Mouse (Mus musculus): ENCODE measurements at regions not wholly inside any gene's neighbourhood (a gene's known extent, or its start where the extent isn't known, plus 50 kb on each side); places are given as distances from the start of the nearest gene placed in this dataset.

DNA sequence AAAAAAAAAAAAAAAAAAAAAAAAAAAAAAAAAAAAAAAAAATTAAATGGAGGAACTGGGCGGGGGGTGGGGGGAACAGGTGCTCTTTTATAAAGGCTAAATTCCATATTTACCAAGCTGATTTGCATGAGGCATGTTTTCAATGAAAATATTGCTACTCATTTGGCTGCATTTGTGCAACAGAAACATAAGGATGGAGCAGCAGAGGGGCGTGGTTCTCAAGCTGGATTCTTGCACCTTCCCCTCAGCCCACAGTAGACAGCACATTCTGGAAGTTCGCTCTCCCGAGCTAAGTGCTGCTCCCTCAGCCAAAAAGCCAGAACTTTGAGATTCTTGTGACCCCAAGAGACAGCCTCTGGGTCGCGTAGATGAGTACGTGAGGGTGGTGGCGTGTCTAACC lies 201.8 kb downstream of the Cdca7 start:
- no peak overlapping the region for H3K4me3 ChIP-seq (ENCODE audit: low read depth, low read length)
- no peaks in the 10 kb centered on the region for H3K9me3 ChIP-seq (ENCODE audit: control insufficient read depth, low read length)
- no peaks in the 10 kb centered on the region for H3K4me1 ChIP-seq (ENCODE audit: control insufficient read depth, insufficient read depth, low read length)
- H3K27me3 ChIP-seq (ENCODE audit: control insufficient read depth, insufficient read depth, low read length): no peaks in the 10 kb centered on the region
- WGBS: 89% methylated on average over 8 of the region's 8 CpGs
- no peak overlapping the region for H3K9ac ChIP-seq (replicated peaks; ENCODE audit: low read depth, low read length)
- no peaks in the 10 kb centered on the region for H3K36me3 ChIP-seq (ENCODE audit: control insufficient read depth, insufficient read depth, low read length)
- ATAC-seq (ENCODE audit: low read depth): no peak
- H3K27ac ChIP-seq (ENCODE audit: low read depth, low read length): no peak overlapping the region
- H3K4me2 ChIP-seq (ENCODE audit: low read depth, low read length): no peak overlapping the region

DNA sequence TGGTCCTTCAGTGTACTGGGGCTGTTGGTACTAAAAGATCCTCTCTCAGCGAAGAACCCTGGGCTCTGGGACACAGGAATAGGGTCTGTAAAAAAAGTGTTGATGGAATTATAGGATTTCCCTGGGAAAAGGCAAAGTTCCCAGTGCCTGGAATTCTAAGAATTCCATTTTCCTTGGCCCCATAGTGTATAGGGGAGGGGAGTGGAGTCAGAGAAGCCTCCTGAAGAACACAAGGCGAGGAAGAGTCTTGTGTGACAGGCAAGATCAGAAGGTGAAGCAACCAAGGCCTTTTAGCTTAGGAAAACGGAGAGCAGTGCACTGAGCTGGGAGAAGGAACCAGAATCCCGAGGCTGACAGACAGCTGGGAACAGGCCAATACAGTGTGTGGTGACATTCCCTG lies 212.1 kb downstream of the Cdca7 start:
- no peak overlapping the region for H3K27ac ChIP-seq (ENCODE audit: low read depth, low read length)
- 82% methylated on average over 4 of the region's 4 CpGs for WGBS
- H3K4me3 ChIP-seq (ENCODE audit: low read depth, low read length): no peak overlapping the region
- no peak overlapping the region for H3K9ac ChIP-seq (replicated peaks; ENCODE audit: low read depth, low read length)
- no peaks in the 10 kb centered on the region for H3K4me1 ChIP-seq (ENCODE audit: control insufficient read depth, insufficient read depth, low read length)
- no peaks in the 10 kb centered on the region; the same call in 1 of the 2 replicates for H3K9me3 ChIP-seq (ENCODE audit: control insufficient read depth, low read length)
- no peak overlapping the region for H3K4me2 ChIP-seq (ENCODE audit: low read depth, low read length)
- no peaks in the 10 kb centered on the region for H3K36me3 ChIP-seq (ENCODE audit: control insufficient read depth, insufficient read depth, low read length)
- ATAC-seq (ENCODE audit: low read depth): no peak
- no peaks in the 10 kb centered on the region for H3K27me3 ChIP-seq (ENCODE audit: control insufficient read depth, insufficient read depth, low read length)

DNA sequence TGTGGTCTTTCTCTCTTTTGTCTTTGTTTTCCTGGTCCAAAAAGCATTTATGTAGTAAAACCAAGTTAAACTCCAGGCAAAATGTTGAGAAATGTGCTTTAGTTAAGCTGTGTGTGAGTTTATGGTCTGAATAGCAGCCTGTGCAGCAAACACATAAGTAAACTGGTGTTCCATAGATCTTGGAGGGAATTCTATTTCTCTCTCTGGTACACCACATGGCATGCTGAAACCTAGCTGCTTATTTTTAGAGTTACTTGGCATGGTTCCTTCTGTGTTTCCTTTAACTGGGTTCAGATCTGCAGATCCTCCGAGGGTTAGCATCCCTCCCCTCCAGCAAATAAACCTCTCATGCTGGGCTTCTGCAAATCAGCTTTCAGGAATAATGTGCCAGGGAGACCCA lies 225.1 kb downstream of the Cdca7 start:
- WGBS: 39% methylated on average over 1 of the region's 1 CpGs
- peaks cover 6% of the 10 kb centered on the region for H3K27me3 ChIP-seq (ENCODE audit: control insufficient read depth, insufficient read depth, low read length)
- ATAC-seq (ENCODE audit: low read depth): no peak

GRCm38 (mm10) chr2:72703238-72703637 lies 227.3 kb downstream of the Cdca7 start:
- 82% methylated on average over 11 of the region's 11 CpGs for WGBS
- Histone ChIP-seq H3K36me3 (ENCODE audit: control insufficient read depth, insufficient read depth, low read length) (no peaks in the 10 kb centered on the region), H3K27me3 (ENCODE audit: control insufficient read depth, insufficient read depth, low read length) (peaks cover 12% of the 10 kb centered on the region)

More for the DNA sequence above, 225.1 kb downstream of the Cdca7 start:
- H3K9ac ChIP-seq (replicated peaks; ENCODE audit: low read depth, low read length): no peak overlapping the region
- no peaks in the 10 kb centered on the region for H3K4me1 ChIP-seq (ENCODE audit: control insufficient read depth, insufficient read depth, low read length)
- no peak overlapping the region for H3K4me3 ChIP-seq (ENCODE audit: low read depth, low read length)
- no peak overlapping the region for H3K4me2 ChIP-seq (ENCODE audit: low read depth, low read length)
- no peaks in the 10 kb centered on the region for H3K36me3 ChIP-seq (ENCODE audit: control insufficient read depth, insufficient read depth, low read length)
- no peaks in the 10 kb centered on the region for H3K9me3 ChIP-seq (ENCODE audit: control insufficient read depth, low read length)
- no peak overlapping the region for H3K27ac ChIP-seq (ENCODE audit: low read depth, low read length)

DNA sequence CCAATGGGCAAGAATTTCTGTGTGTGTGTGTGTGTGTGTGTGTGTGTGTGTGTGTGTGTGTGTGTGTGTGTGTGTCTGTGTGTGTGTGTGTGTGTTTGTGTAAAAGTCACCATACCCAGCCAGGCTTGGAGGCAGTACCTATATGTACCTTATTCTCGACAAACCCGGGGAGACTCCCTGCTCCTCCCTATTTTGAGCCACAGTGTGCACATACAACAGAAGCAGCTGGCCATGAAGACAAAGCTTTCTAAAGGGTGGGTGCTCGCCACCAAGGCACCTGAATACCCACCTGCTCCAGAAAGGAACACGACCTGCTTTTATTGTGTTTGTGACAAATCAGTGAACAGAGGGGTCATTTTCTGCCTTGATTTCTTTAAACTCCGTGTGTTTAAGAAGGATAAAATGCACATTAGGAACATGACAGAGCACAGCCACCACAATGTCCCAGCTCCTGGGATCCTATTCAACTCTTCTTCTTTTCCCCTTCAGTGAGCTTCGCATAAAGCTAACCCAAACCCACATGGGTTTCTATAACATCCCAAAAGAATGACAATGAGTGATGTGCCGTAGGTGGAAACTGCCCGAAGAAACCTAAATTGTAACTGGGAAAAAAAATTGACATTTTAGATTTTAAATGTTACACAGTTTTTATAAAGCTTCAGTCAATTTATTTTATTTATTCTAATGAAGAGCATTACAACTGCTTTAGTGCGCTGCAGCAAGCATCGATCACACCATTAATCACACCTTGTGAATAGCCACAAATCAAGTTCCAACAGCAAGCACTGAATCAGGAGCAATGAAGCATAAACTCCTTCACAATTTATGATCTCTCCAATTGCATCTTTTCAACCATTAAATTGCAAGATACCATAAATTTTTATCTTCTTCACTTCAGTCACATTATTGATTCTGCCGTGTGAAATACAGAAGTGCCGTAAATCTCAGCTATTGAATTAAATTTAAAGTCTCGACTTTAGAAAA lies 232.0 kb downstream of the Cdca7 start:
- H3K4me2 ChIP-seq (ENCODE audit: low read depth, low read length): no peak overlapping the region
- no peaks in the 10 kb centered on the region; the same call in 1 of the 2 replicates for H3K4me1 ChIP-seq (ENCODE audit: control insufficient read depth, insufficient read depth, low read length)
- H3K36me3 ChIP-seq (ENCODE audit: control insufficient read depth, insufficient read depth, low read length): no peaks in the 10 kb centered on the region
- no peak overlapping the region for H3K4me3 ChIP-seq (ENCODE audit: low read depth, low read length)
- peak; percentile 74 for ATAC-seq (ENCODE audit: low read depth)
- no peak overlapping the region for H3K27ac ChIP-seq (ENCODE audit: low read depth, low read length)
- H3K9me3 ChIP-seq (ENCODE audit: control insufficient read depth, low read length): no peaks in the 10 kb centered on the region
- no peak overlapping the region for H3K9ac ChIP-seq (replicated peaks; ENCODE audit: low read depth, low read length)
- 14% methylated on average over 13 of the region's 13 CpGs for WGBS
- peaks cover 17% of the 10 kb centered on the region for H3K27me3 ChIP-seq (ENCODE audit: control insufficient read depth, insufficient read depth, low read length)

More at GRCm38 (mm10) chr2:72703238-72703637, 227.3 kb downstream of the Cdca7 start:
- no peak for ATAC-seq (ENCODE audit: low read depth)
- H3K4me1 ChIP-seq (ENCODE audit: control insufficient read depth, insufficient read depth, low read length): no peaks in the 10 kb centered on the region; the same call in 1 of the 2 replicates
- H3K27ac ChIP-seq (ENCODE audit: low read depth, low read length): no peak overlapping the region
- H3K9ac ChIP-seq (replicated peaks; ENCODE audit: low read depth, low read length): no peak overlapping the region
- H3K9me3 ChIP-seq (ENCODE audit: control insufficient read depth, low read length): no peaks in the 10 kb centered on the region
- no peak overlapping the region for H3K4me2 ChIP-seq (ENCODE audit: low read depth, low read length)
- no peak overlapping the region for H3K4me3 ChIP-seq (ENCODE audit: low read depth, low read length)

DNA sequence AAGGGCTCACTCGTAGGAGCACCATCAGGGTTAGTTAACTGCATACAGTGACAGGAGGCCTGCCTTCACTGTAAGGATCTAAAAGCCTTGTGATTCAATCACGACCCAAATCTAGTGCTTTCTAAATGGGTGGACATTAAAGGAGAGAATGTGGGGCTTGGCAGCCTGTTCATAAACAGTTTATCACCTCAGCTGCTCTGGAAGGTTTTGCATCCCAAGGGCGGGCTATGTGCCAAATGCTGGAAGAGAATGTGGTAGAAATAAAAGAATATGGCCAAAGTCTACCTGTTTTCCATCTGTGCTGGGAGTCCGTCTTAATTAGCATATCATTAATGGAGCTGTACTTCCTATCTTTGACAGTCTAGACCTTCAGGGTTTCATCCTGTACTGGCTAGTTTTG lies 241.0 kb downstream of the Cdca7 start:
- Histone ChIP-seq H3K9ac (replicated peaks; ENCODE audit: low read depth, low read length) (no peak overlapping the region), H3K36me3 (ENCODE audit: control insufficient read depth, insufficient read depth, low read length) (no peaks in the 10 kb centered on the region), H3K4me2 (ENCODE audit: low read depth, low read length) (no peak overlapping the region), H3K4me3 (ENCODE audit: low read depth, low read length) (no peak overlapping the region), H3K9me3 (ENCODE audit: control insufficient read depth, low read length) (no peaks in the 10 kb centered on the region), H3K4me1 (ENCODE audit: control insufficient read depth, insufficient read depth, low read length) (no peaks in the 10 kb centered on the region), H3K27me3 (ENCODE audit: control insufficient read depth, insufficient read depth, low read length) (0 out of 2 replicates have a peak, but pooled peaks cover 4% of the 10 kb centered on the region), H3K27ac (ENCODE audit: low read depth, low read length) (no peak overlapping the region)
- WGBS: 73% methylated on average over 4 of the region's 4 CpGs
- ATAC-seq (ENCODE audit: low read depth): no peak

DNA sequence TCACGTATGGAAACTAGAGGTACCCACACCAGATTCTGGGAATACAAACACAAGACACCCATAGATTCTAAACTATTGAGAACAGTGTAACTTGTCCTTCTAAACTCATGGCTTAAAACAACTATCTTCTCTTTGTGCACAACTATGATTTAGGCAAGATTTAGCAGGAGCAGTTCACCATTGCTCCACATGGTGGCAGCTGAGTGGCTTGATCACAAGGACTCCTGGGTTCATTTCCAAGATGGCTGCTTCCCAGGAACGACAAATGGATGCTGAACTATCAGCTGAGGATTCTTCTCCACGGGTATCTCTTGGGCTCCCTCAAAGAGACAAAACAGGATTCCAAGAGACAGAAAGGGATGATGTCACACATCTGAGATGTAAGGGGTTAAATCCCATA lies 251.5 kb downstream of the Sp3 start:
- Histone ChIP-seq H3K27ac (ENCODE audit: low read depth, low read length) (no peak overlapping the region), H3K27me3 (ENCODE audit: control insufficient read depth, insufficient read depth, low read length) (no peaks in the 10 kb centered on the region), H3K4me3 (ENCODE audit: low read depth, low read length) (no peak overlapping the region), H3K9me3 (ENCODE audit: control insufficient read depth, low read length) (no peaks in the 10 kb centered on the region), H3K9ac (replicated peaks; ENCODE audit: low read depth, low read length) (no peak overlapping the region), H3K4me1 (ENCODE audit: control insufficient read depth, insufficient read depth, low read length) (no peaks in the 10 kb centered on the region), H3K4me2 (ENCODE audit: low read depth, low read length) (no peak overlapping the region), H3K36me3 (ENCODE audit: control insufficient read depth, insufficient read depth, low read length) (no peaks in the 10 kb centered on the region)
- 44% methylated on average over 3 of the region's 3 CpGs for WGBS
- ATAC-seq (ENCODE audit: low read depth): no peak

DNA sequence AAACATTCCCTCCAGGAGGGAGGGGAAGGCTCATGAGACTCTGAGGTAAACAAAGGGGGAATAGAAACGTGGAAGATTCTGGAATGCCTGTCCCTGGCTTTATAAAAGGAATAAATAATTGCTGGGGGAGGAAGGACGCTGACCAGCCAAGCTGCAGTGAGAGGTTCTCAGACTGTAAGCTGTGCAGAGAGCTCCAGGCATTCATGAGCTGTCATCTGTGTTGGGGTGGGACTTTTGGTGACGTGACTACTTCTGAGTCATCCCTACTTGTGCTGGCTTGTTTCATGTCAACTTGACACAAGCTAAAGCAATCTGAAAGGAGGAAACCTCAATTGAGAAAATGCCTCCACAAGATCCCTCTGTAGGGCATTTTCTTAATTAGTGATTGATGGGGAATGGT lies 246.9 kb downstream of the Sp3 start:
- no peaks in the 10 kb centered on the region for H3K27me3 ChIP-seq (ENCODE audit: control insufficient read depth, insufficient read depth, low read length)
- no peak for ATAC-seq (ENCODE audit: low read depth)
- H3K4me3 ChIP-seq (ENCODE audit: low read depth, low read length): no peak overlapping the region
- no peak overlapping the region for H3K27ac ChIP-seq (ENCODE audit: low read depth, low read length)
- no peaks in the 10 kb centered on the region for H3K4me1 ChIP-seq (ENCODE audit: control insufficient read depth, insufficient read depth, low read length)
- no peak overlapping the region for H3K4me2 ChIP-seq (ENCODE audit: low read depth, low read length)
- 60% methylated on average over 3 of the region's 3 CpGs for WGBS
- no peaks in the 10 kb centered on the region for H3K9me3 ChIP-seq (ENCODE audit: control insufficient read depth, low read length)
- H3K36me3 ChIP-seq (ENCODE audit: control insufficient read depth, insufficient read depth, low read length): no peaks in the 10 kb centered on the region
- no peak overlapping the region for H3K9ac ChIP-seq (replicated peaks; ENCODE audit: low read depth, low read length)

DNA sequence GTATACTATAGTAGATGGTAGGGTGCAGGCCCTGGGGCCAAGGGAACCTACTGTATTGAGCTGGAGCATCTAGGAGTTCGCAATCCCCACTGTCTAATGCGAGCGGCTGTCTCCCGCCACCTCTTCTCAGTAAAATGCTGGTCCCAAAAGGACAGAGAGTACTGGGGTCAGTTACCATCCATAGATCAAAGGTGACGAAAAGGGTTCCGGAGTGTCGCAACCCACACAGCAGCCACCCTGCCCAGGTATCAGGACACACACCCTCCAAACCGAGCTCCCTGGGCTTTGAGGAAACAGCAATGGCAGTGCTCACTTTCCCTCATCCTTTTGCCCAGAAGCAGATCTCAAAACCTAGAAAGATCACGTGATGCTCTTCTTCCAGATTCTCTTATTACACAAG lies 245.2 kb downstream of the Sp3 start:
- WGBS: 93% methylated on average over 9 of the region's 9 CpGs
- ATAC-seq (ENCODE audit: low read depth): no peak

More for the DNA sequence above, 245.2 kb downstream of the Sp3 start:
- Histone ChIP-seq H3K4me3 (ENCODE audit: low read depth, low read length) (no peak overlapping the region), H3K36me3 (ENCODE audit: control insufficient read depth, insufficient read depth, low read length) (no peaks in the 10 kb centered on the region), H3K9ac (replicated peaks; ENCODE audit: low read depth, low read length) (no peak overlapping the region), H3K27ac (ENCODE audit: low read depth, low read length) (no peak overlapping the region), H3K27me3 (ENCODE audit: control insufficient read depth, insufficient read depth, low read length) (no peaks in the 10 kb centered on the region), H3K9me3 (ENCODE audit: control insufficient read depth, low read length) (no peaks in the 10 kb centered on the region), H3K4me1 (ENCODE audit: control insufficient read depth, insufficient read depth, low read length) (no peaks in the 10 kb centered on the region), H3K4me2 (ENCODE audit: low read depth, low read length) (no peak overlapping the region)
